Mouse (Mus musculus) spleen, adult 2 months (tissue): ENCODE data around the gene Zfp78.

Source experiments
- CTCF ChIP-seq: fragments of 200-500 bp; IDR thresholded peaks from 2 replicates; pipeline ENCODE4 v1.5.1; 2011; ENCODE audit warnings: mild to moderate bottlenecking, inconsistent platforms; ENCODE audit not compliant: insufficient read depth, insufficient read length, insufficient replicate concordance; ENCODE audit errors: extremely low read depth
- POLR2A ChIP-seq: fragments of 200-500 bp; IDR thresholded peaks from 2 replicates; pipeline ENCODE4 v1.6.1; 2011; ENCODE audit warnings: low read depth, low read length, inconsistent platforms

- TF ChIP-seq CTCF: no peak
- TF ChIP-seq POLR2A: no peak
These were observed 6.4 kb downstream of the Zfp78 start for GRCm38 (mm10) chr7:6369460-6369859.
